Mouse (Mus musculus) thymus, adult 2 months (tissue): ENCODE measurements around the gene Lsamp. TPM values are rescaled to one million over a fixed set of nuclear protein-coding genes. Genes with fewer than 3 reads are reported as not detected.

Experiments used
- DNase-seq: peaks from one replicate; pipeline ENCODE4 v3.0.0; 2021
- H3K27ac ChIP-seq: fragments of 200-500 bp; 2 replicates; pipeline ENCODE4 v1.5.1; 2012; ENCODE audit warnings: low read length, control low read depth; ENCODE audit not compliant: control insufficient read depth, insufficient read depth
- H3K27me3 ChIP-seq: fragments of 200-500 bp; 2 replicates; pipeline ENCODE4 v1.6.1; 2012; ENCODE audit warnings: mild to moderate bottlenecking, low read length, moderate library complexity, mixed read lengths; ENCODE audit not compliant: control insufficient read depth, insufficient read depth
- H3K36me3 ChIP-seq: fragments of 200-500 bp; 2 replicates; pipeline ENCODE4 v1.6.1; 2012; ENCODE audit warnings: mild to moderate bottlenecking, low read length, moderate library complexity; ENCODE audit not compliant: control insufficient read depth, insufficient read depth
- H3K4me1 ChIP-seq: fragments of 200-500 bp; replicated peaks from 2 replicates; pipeline ENCODE4 v1.6.1; 2012; ENCODE audit warnings: low read length; ENCODE audit not compliant: control insufficient read depth, insufficient read depth
- H3K4me3 ChIP-seq: fragments of 200-500 bp; 2 replicates; pipeline ENCODE4 v1.5.1; 2012; ENCODE audit warnings: mild to moderate bottlenecking, low read length, control low read depth, moderate library complexity; ENCODE audit not compliant: control insufficient read depth, insufficient read depth
- CTCF ChIP-seq: fragments of 200-500 bp; IDR thresholded peaks from 2 replicates; pipeline ENCODE4 v1.5.1; 2012; ENCODE audit warnings: mild to moderate bottlenecking, control low read depth, low read length, moderate library complexity, borderline replicate concordance; ENCODE audit not compliant: control insufficient read depth, poor library complexity, insufficient read depth; ENCODE audit errors: extremely low read depth
- POLR2A ChIP-seq: fragments of 200-500 bp; IDR thresholded peaks from 2 replicates; pipeline ENCODE4 v1.6.1; 2012; ENCODE audit warnings: mild to moderate bottlenecking, low read length, control low read depth, moderate library complexity; ENCODE audit not compliant: control insufficient read depth, poor library complexity, insufficient read depth; ENCODE audit errors: extremely low read depth
- WGBS: fragments of 180-500 bp; shearing (Covaris S2); methylation state at CpG from one replicate; pipeline ENCODE4 v1.1.7; 2018; 5-methylcytosine and 5-hydroxymethylcytosine counted together
- polyA plus RNA-seq: library from polyadenylated mRNA; depleted of rRNA; stranded (reverse); fragments of >200 nt; gene quantifications from 2 replicates; pipeline ENCODE4 v1.2.3, GENCODE M21; 2012

Gene Lsamp
- polyA plus RNA-seq, 1 experiment: 0.36 TPM

GRCm38 (mm10) chr16:40316199-40316598, 332.0 kb downstream of the Lsamp start:
- 89% methylated on average over 2 of the region's 2 CpGs for WGBS
- no peak overlapping the region for H3K4me3 ChIP-seq
- H3K27me3 ChIP-seq: no peaks in the 10 kb centered on the region
- H3K27ac ChIP-seq: no peak overlapping the region
- H3K36me3 ChIP-seq: no peaks in the 10 kb centered on the region
- TF ChIP-seq POLR2A: no peak
- no peak for TF ChIP-seq CTCF
- DNase-seq: no peak
- no peaks in the 10 kb centered on the region for H3K4me1 ChIP-seq

GRCm38 (mm10) chr16:40324811-40325210, 340.6 kb downstream of the Lsamp start:
- DNase-seq: no peak
- Histone ChIP-seq H3K27me3 (no peaks in the 10 kb centered on the region), H3K4me3 (no peak overlapping the region), H3K27ac (no peak overlapping the region), H3K4me1 (no peaks in the 10 kb centered on the region), H3K36me3 (no peaks in the 10 kb centered on the region)
- WGBS: 97% methylated on average over 3 of the region's 3 CpGs
- TF ChIP-seq CTCF (no peak), POLR2A (no peak)

DNA sequence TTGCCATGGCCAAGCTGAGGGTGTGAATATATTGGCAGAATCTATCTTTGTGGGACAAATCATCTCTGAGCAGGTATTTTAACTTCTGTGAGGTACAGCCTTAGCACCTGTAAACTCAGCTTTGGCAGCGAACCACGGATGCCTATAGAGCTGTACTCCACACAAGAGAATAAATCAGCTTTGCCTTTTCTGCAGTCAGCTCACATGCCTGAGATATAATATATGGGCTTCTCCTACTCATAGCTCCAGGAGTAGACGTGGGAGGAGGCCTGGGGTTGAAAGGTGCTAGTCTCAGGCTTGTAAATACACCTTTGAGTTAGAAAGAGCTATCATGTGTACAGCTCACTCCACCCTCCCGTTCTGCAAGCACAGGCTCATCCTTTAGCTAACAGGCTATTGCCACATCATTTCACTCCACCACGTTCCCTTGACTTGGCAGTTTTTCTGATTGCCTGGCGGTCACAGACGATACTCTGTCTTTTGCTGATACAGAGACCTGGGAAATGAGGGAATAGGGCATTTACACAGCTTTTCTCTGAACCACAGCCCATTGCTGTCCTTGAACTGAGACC, 344.2 kb downstream of the Lsamp start:
- DNase-seq: no peak
- Histone ChIP-seq H3K4me3 (no peak overlapping the region), H3K27ac (no peak overlapping the region), H3K27me3 (no peaks in the 10 kb centered on the region), H3K4me1 (no peaks in the 10 kb centered on the region), H3K36me3 (no peaks in the 10 kb centered on the region)
- TF ChIP-seq POLR2A: no peak
- no peak for TF ChIP-seq CTCF
- WGBS: 85% methylated on average over 7 of the region's 7 CpGs

DNA sequence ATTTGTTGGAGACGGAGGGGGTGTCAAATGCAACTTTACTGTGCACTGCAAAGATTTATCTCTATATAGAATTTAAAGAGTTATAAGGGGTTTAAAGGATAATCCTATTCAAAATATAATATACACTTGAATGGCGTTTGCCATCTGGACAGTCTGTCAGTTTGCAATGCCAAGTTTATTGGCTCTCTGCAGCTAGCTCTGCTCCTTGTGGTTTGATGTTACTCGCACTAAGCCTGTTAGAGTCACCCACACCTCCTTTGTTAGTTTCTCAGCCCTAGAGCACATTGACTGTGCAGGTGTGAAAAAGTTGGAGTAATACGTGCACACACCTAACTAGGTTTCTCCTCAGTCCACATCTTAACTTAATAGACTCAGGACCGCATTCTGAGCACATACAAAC, 385.5 kb downstream of the Lsamp start:
- Histone ChIP-seq H3K4me1 (no peaks in the 10 kb centered on the region), H3K27ac (no peak overlapping the region), H3K27me3 (no peaks in the 10 kb centered on the region), H3K4me3 (no peak overlapping the region), H3K36me3 (no peaks in the 10 kb centered on the region)
- no peak for TF ChIP-seq POLR2A
- no peak for TF ChIP-seq CTCF
- 91% methylated on average over 5 of the region's 5 CpGs for WGBS
- DNase-seq: no peak

DNA sequence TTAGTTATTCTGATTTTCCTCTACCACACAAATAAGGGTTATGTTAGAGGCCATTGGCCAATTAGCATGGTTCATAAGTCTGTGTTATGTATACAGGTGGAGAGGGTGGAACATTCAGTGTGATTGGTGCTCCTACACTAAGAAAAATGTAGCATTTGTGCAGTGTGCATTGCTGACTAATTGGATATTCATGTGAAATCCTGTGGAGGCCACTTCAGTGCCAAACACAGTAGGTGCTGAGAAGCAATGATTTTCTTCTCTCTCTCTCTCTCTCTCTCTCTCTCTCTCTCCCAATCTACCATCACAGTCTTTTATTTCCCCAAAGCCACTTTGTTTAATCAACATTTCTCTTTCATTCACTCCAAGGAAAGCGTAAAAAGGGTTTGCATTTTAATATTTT, 387.1 kb downstream of the Lsamp start:
- H3K27me3 ChIP-seq: no peaks in the 10 kb centered on the region
- WGBS: 95% methylated on average over 1 of the region's 1 CpGs
- TF ChIP-seq POLR2A: no peak
- no peaks in the 10 kb centered on the region for H3K36me3 ChIP-seq
- H3K4me1 ChIP-seq: no peaks in the 10 kb centered on the region
- no peak for DNase-seq
- H3K27ac ChIP-seq: no peak overlapping the region
- H3K4me3 ChIP-seq: no peak overlapping the region

DNA sequence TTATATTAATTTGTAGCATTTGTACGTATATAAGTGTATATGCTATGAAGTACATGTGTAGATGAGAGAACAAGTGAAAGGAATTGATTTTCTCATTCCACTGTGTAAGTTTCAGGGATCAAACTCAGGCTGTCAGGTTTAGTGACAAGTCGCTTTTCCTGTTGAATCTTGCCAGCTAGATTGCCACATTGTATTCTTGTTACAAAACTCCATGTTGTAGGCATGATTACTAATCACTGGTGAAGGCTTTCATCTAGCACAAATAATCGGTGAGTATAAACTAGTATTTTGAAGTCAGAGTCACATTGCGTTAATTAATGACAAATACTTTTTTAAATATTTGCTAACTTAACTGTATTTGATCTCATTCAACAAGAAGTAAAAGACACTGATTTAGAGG, 391.2 kb downstream of the Lsamp start:
- DNase-seq: no peak
- 93% methylated on average over 4 of the region's 4 CpGs for WGBS
- Histone ChIP-seq H3K4me1 (no peaks in the 10 kb centered on the region), H3K27me3 (no peaks in the 10 kb centered on the region), H3K4me3 (no peak overlapping the region), H3K36me3 (no peaks in the 10 kb centered on the region), H3K27ac (no peak overlapping the region)
- no peak for TF ChIP-seq CTCF
- TF ChIP-seq POLR2A: no peak

DNA sequence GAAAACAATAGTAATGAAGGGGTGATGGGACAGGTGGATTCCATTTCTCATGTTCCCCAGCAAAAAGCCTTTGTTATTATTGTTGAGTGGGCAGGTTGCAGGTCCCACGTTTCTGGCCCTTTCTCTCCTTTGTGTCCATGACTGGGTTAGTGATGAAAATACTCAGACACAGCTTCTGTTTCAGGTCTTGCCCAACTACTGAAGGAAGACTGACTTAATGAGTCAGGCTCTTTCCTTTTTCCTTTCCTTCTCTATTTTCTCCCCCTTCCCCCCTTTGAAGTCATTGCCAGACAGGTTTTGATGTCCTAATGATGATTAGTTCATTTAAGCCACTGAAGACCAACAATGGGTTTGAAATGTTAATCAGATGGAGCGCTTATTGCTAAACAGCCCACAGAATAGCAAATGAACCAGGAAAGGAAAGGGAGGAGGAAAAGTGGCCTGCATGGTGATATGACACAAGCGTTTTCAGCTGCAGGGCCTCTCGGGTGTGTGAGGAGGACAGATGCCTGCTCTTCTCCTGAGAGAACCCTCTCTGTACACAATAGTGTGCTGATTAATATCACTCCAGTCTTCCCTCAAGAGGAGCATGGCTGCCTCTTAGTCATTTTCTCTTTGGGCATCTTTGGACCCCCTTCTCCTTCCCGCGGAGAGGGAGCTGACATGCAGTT, 393.1 kb downstream of the Lsamp start:
- H3K27ac ChIP-seq: no peak overlapping the region
- H3K36me3 ChIP-seq: no peaks in the 10 kb centered on the region
- WGBS: 75% methylated on average over 6 of the region's 6 CpGs
- TF ChIP-seq POLR2A (no peak), CTCF (no peak)
- DNase-seq: no peak
- H3K4me3 ChIP-seq: no peak overlapping the region
- no peaks in the 10 kb centered on the region for H3K27me3 ChIP-seq
- H3K4me1 ChIP-seq: no peaks in the 10 kb centered on the region
